Mouse (Mus musculus): ENCODE data around the gene Kcnk18.

DNA sequence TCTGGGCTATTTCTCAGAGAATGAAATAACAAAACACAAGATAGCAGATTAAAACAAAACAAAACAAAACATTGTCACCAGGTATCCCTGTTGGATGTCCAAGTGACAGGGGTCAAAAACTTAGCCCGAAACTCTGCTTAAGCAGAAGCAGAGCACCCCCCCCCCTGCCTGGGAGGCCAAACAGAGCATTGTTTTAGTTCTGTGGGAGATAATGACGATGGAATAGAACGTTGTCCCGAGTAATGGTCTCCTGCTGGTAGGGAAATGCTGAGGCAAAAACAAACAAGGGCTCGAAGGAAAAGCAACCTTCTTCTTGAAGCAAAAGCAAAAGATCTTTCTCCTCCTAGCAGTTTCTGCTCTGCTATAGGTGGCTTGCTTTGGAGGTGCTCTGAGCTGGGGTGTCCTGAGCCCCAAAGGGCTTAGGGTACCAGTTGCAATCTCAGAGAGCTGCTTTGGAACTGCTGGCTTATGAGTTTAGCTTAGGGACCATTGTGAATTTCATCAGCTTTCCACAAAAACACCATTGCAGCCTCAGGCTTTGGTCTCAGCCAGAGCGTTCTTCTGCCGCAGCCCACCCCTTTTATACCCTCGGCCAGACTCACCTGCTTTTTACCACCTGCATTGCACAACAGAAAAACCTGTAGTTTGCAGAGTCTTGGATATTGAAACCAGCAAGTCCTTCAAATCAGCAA is 28.4 kb upstream of the Kcnk18 start:
- TF ChIP-seq CTCF (IDR thresholded peaks at IDR 0.05; ENCODE audit: low read depth) (no peak), EP300 (IDR thresholded peaks at IDR 0.05; ENCODE audit: low read depth) (no peak)
